Mouse (Mus musculus) bone marrow macrophage, adult 2 months (primary cell): ENCODE measurements around the gene Rufy4. TPM values are rescaled to one million over a fixed set of nuclear protein-coding genes. Genes with fewer than 3 reads are reported as not detected.

ENCODE experiments used
- H3K27ac ChIP-seq: 2 replicates; pipeline ENCODE4 v1.5.1; 2012; ENCODE audit warnings: low read depth, low read length; ENCODE audit not compliant: insufficient read depth
- H3K4me1 ChIP-seq: 2 replicates; pipeline ENCODE4 v1.6.1; 2012; ENCODE audit warnings: low read length; ENCODE audit not compliant: control insufficient read depth, insufficient read depth
- H3K4me3 ChIP-seq: 2 replicates; pipeline ENCODE4 v1.5.1; 2012; ENCODE audit warnings: mild to moderate bottlenecking, low read length, moderate library complexity; ENCODE audit not compliant: insufficient read depth
- CTCF ChIP-seq: IDR thresholded peaks from 2 replicates; pipeline ENCODE4 v1.5.1; 2012; ENCODE audit warnings: low read depth, mild to moderate bottlenecking, low read length, moderate library complexity
- POLR2A ChIP-seq: IDR thresholded peaks from 2 replicates; pipeline ENCODE4 v1.6.1; 2012; ENCODE audit warnings: mild to moderate bottlenecking, low read depth, low read length, borderline replicate concordance
- polyA plus RNA-seq: library from polyadenylated mRNA; stranded (reverse); fragments of >200 nt; gene quantifications from 2 replicates; pipeline ENCODE4 v1.2.4, GENCODE M21; 2012; ENCODE audit not compliant: missing spikeins, insufficient read depth, insufficient read length

The Rufy4 gene
- polyA plus RNA-seq, 1 experiment = not detected

DNA sequence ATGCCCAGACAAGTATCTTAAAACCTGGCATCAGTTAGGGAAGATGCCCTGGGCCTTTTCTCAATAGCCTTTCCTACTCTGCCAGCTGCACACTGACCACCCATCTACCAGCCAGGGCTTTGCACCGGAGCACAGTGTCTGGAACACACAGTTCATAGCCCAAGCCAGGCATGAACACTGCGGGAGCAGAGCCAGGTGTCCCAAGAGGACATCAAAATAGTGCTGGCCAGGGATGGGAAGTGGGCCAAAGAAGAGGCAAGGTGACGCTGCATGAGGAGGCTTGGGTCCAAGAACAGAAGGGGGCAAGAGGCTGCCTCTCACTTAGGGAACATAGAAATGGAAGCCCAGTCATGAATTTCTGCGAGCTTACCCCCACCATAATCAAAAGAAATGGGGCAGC, 19.7 kb upstream of the Rufy4 start:
- no peak overlapping the region for H3K4me3 ChIP-seq

GRCm38 (mm10) chr1:74106214-74106613, 19.1 kb upstream of the Rufy4 start:
- Histone ChIP-seq H3K4me3 (no peak overlapping the region), H3K4me1 (peaks cover 3% of the 10 kb centered on the region; the same call in 1 of the 2 replicates), H3K27ac (no peak overlapping the region)
- no peak for TF ChIP-seq POLR2A
- no peak for TF ChIP-seq CTCF

More for the DNA sequence above, 19.7 kb upstream of the Rufy4 start:
- no peak for TF ChIP-seq CTCF
- peaks cover 3% of the 10 kb centered on the region; the same call in 1 of the 2 replicates for H3K4me1 ChIP-seq
- H3K27ac ChIP-seq = no peak overlapping the region

GRCm38 (mm10) chr1:74107931-74108618, 17.3 kb upstream of the Rufy4 start:
- Histone ChIP-seq H3K4me3 (no peak overlapping the region), H3K27ac (no peak overlapping the region), H3K4me1 (peaks cover 3% of the 10 kb centered on the region; the same call in 1 of the 2 replicates)
- TF ChIP-seq CTCF (no peak), POLR2A (no peak)

DNA sequence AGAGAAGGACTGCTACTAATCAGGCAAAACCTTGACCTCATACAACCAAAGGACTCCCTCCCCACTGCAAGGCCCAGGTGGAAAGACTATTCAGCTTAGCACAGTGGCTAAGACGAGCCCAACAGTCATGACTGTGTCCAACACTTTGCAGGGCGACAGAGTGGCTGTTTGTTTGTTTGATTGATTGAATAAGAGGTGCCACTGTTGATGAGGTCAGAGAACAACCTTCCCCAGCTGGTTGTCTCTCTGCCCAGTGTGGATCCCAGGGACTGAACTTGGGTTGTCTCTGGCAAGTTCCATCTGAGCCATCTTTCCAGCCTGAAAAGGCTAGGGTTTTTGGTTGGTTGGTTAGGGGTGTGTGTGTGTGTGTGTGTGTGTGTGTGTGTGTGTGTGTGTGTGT, 15.7 kb upstream of the Rufy4 start:
- no peak overlapping the region for H3K4me3 ChIP-seq
- peaks cover 3% of the 10 kb centered on the region; the same call in 1 of the 2 replicates for H3K4me1 ChIP-seq
- no peak overlapping the region for H3K27ac ChIP-seq
- no peak for TF ChIP-seq CTCF
- TF ChIP-seq POLR2A = no peak

GRCm38 (mm10) chr1:74110932-74111695, 14.2 kb upstream of the Rufy4 start:
- Histone ChIP-seq H3K27ac (no peak overlapping the region), H3K4me3 (no peak overlapping the region), H3K4me1 (peaks cover 3% of the 10 kb centered on the region; the same call in 1 of the 2 replicates)
- TF ChIP-seq POLR2A = no peak
- TF ChIP-seq CTCF = no peak

- no peak overlapping the region for H3K27ac ChIP-seq
Observed at GRCm38 (mm10) chr1:74111696-74112030, 13.7 kb upstream of the Rufy4 start.

GRCm38 (mm10) chr1:74113071-74113470, 12.3 kb upstream of the Rufy4 start:
- no peak overlapping the region for H3K27ac ChIP-seq
- TF ChIP-seq POLR2A (no peak), CTCF (no peak)
- H3K4me3 ChIP-seq = no peak overlapping the region
- peaks cover 3% of the 10 kb centered on the region; the same call in 1 of the 2 replicates for H3K4me1 ChIP-seq

More at GRCm38 (mm10) chr1:74111696-74112030, 13.7 kb upstream of the Rufy4 start:
- no peak overlapping the region for H3K4me3 ChIP-seq
- TF ChIP-seq CTCF = no peak
- H3K4me1 ChIP-seq = peaks cover 3% of the 10 kb centered on the region; the same call in 1 of the 2 replicates

- H3K4me1 ChIP-seq = no peaks in the 10 kb centered on the region
- TF ChIP-seq CTCF = no peak
- TF ChIP-seq POLR2A = no peak
- H3K27ac ChIP-seq = no peak overlapping the region
- H3K4me3 ChIP-seq = no peak overlapping the region
Observed at GRCm38 (mm10) chr1:74117876-74118275, 7.5 kb upstream of the Rufy4 start.

DNA sequence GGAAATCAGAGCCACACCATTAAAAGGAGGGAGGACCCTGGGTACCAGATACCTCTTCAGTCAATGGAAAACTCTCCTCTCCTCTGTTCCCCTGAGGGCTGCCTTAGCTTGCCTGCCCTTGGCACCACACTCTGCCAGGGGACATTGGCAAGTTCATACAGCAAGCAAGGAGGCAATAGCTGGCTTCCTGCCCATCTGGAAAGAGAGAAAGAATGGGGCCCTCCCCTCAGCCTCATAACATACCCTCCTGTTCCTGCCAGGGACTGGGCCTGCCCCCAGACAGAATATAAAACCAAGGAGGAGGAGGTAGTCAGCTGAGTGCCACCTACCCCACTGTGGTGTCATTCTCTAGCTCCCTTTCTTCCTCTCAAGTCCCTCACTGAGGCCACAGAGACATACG, 6.2 kb upstream of the Rufy4 start:
- no peak overlapping the region for H3K4me3 ChIP-seq
- no peak overlapping the region for H3K27ac ChIP-seq
- no peaks in the 10 kb centered on the region for H3K4me1 ChIP-seq
- TF ChIP-seq POLR2A = no peak
- TF ChIP-seq CTCF = no peak

DNA sequence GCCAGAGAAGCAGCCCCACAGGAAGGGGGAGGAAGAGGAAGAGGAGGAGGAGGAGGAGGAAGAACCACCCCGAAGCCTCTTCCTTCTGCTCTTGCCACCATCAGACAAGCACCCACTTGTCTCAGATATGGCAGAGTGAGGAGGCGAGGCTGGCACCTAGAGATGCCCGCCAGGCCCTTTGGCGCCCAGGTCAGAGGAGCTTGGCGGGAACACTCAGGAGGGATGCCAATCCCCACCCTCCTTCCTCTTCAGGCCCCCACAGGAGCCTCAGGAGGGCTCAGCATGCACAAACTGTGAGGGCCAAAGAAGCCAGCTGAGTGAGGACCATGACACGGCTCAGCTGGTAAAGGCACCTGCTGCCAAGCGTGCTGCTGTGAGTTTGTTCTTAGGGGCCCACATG, 4.2 kb upstream of the Rufy4 start:
- Histone ChIP-seq H3K4me3 (no peak overlapping the region), H3K4me1 (peaks cover 9% of the 10 kb centered on the region), H3K27ac (no peak overlapping the region)
- TF ChIP-seq CTCF (no peak), POLR2A (no peak)
